Mouse (Mus musculus) lung, postnatal 0 days (tissue): ENCODE data around the gene Adamts20.

Source experiments
- CTCF ChIP-seq: IDR thresholded peaks from 2 replicates; pipeline ENCODE4 v1.5.1; 2016; ENCODE audit warnings: antibody characterized with exemption, mild to moderate bottlenecking
- EP300 ChIP-seq: IDR thresholded peaks from 2 replicates; pipeline ENCODE4 v1.6.1; 2016; ENCODE audit warnings: antibody characterized with exemption, mild to moderate bottlenecking, control low read depth

DNA sequence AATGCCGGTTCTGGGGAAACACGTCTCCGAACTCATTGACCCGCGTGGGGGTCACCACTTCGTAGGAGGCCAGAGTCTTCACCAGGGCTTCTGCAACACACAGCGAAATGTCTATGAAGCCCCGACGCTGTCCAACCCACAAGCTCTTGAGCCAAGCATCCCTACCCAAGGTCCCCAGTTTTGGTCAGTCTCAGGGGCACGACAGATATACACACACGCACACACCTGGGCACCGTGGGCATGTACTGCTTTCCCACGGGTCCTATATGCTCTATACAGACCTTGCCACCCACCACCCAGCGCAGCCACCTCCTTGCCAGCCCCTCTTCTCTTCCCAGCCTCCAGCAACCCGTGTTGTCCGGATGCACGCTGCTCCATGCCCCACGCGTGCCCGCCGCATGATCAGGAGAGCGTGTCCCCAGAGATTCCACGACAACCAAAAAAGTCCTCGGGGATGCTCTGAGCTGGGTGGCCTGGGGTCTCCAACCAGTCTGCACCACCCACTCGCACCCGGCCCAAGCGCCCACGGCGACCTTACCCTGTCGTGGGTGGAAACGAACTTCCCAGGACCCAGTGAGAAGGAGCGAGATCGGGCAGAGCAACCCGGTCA is 61.7 kb downstream of the Adamts20 start:
- TF ChIP-seq CTCF (no peak), EP300 (no peak)
